Mouse (Mus musculus) kidney, embryonic 15.5 days (tissue): ENCODE data around the gene Asic4. TPM values are rescaled to one million over a fixed set of nuclear protein-coding genes. Genes with fewer than 3 reads are reported as not detected.

Experiments used
- ATAC-seq: fragments of 200-750 bp; cut with Nextera tagmentation; replicated peaks from 2 replicates; pipeline ENCODE4 v1.8.0; 2017; ENCODE audit warnings: moderate TSS enrichment; ENCODE audit not compliant: low FRiP score
- H3K27ac ChIP-seq: fragments of 300-500 bp; sonication (generic); 2 replicates; pipeline ENCODE4 v1.5.1; 2015; ENCODE audit warnings: mild to moderate bottlenecking, inconsistent platforms
- H3K27me3 ChIP-seq: fragments of 300-500 bp; sonication (generic); 2 replicates; pipeline ENCODE4 v1.6.1; 2015; ENCODE audit warnings: inconsistent platforms
- H3K36me3 ChIP-seq: fragments of 300-500 bp; sonication (generic); 2 replicates; pipeline ENCODE4 v1.6.1; 2015; ENCODE audit warnings: inconsistent platforms
- H3K4me1 ChIP-seq: fragments of 300-500 bp; sonication (generic); 2 replicates; pipeline ENCODE4 v1.6.1; 2015; ENCODE audit warnings: inconsistent platforms
- H3K4me2 ChIP-seq: fragments of 300-500 bp; sonication (generic); 2 replicates; pipeline ENCODE4 v1.6.1; 2015; ENCODE audit warnings: moderate library complexity, mild to moderate bottlenecking, inconsistent platforms
- H3K4me3 ChIP-seq: fragments of 300-500 bp; sonication (generic); replicated peaks from 2 replicates; pipeline ENCODE4 v1.5.1; 2015; ENCODE audit warnings: mild to moderate bottlenecking, inconsistent platforms
- H3K9ac ChIP-seq: fragments of 300-500 bp; sonication (generic); 2 replicates; pipeline ENCODE4 v1.6.1; 2015; ENCODE audit warnings: mild to moderate bottlenecking, inconsistent platforms
- H3K9me3 ChIP-seq: fragments of 300-500 bp; sonication (generic); replicated peaks from 2 replicates; pipeline ENCODE4 v1.6.1; 2016; ENCODE audit warnings: inconsistent platforms
- WGBS: fragments of 180-500 bp; shearing (Covaris S2); methylation state at CpG from one replicate; pipeline ENCODE4 v1.1.7; 2015; ENCODE audit warnings: mixed read lengths; 5-methylcytosine and 5-hydroxymethylcytosine counted together
- polyA plus RNA-seq: library from polyadenylated mRNA; unstranded; fragments of >200 nt; fragmentation: Nextera tagmentation; extraction: Ambion mirVana; gene quantifications from 2 replicates; pipeline ENCODE4 v1.2.1, GENCODE M21; 2015

Gene Asic4
- polyA plus RNA-seq: 1.5 and 2.1 TPM in 2 replicates

GRCm38 (mm10) chr1:75450314-75451005 is at the start of gene Asic4:
Gene Asic4 (plus strand): TSS chr1:75450436.
- H3K4me3 ChIP-seq: peak within 1 kb of the TSS; percentile 23
- under 1% methylated on average over 34 of the region's 35 CpGs for WGBS
- H3K36me3 ChIP-seq: no peaks in the 10 kb centered on the region
- no peak within 1 kb of the TSS; the same call in 1 of the 2 replicates for H3K27ac ChIP-seq
- peak within 1 kb of the TSS; percentile 34; the same call in 1 of the 2 replicates for H3K9ac ChIP-seq
- no peak for ATAC-seq
- H3K27me3 ChIP-seq: peaks cover 75% of the 10 kb centered on the region
- H3K4me2 ChIP-seq: peak within 1 kb of the TSS; percentile 62
- H3K4me1 ChIP-seq: peaks cover 91% of the 10 kb centered on the region
- H3K9me3 ChIP-seq: no peaks in the 10 kb centered on the region

- ATAC-seq: peak; percentile 17
- peak overlapping the region; percentile 38 for H3K9ac ChIP-seq
- H3K4me2 ChIP-seq: peak overlapping the region; percentile 62
- no peaks in the 10 kb centered on the region for H3K9me3 ChIP-seq
- peak overlapping the region; percentile 35 for H3K4me3 ChIP-seq
- H3K4me1 ChIP-seq: peaks cover 33% of the 10 kb centered on the region
- no peaks in the 10 kb centered on the region for H3K27me3 ChIP-seq
- H3K36me3 ChIP-seq: peaks cover 63% of the 10 kb centered on the region
- WGBS: 41% methylated on average over 6 of the region's 6 CpGs
- H3K27ac ChIP-seq: peak overlapping the region; percentile 93
Measured at GRCm38 (mm10) chr1:75400493-75401115, 49.6 kb upstream of the Asic4 start.

- no peaks in the 10 kb centered on the region for H3K27me3 ChIP-seq
- 93% methylated on average over 3 of the region's 3 CpGs for WGBS
- no peak overlapping the region for H3K4me2 ChIP-seq
- no peaks in the 10 kb centered on the region for H3K9me3 ChIP-seq
- H3K4me1 ChIP-seq: peaks cover 8% of the 10 kb centered on the region
- no peak overlapping the region for H3K27ac ChIP-seq
- peaks cover 77% of the 10 kb centered on the region for H3K36me3 ChIP-seq
- H3K4me3 ChIP-seq: no peak overlapping the region
- H3K9ac ChIP-seq: no peak overlapping the region
- no peak for ATAC-seq
Measured at GRCm38 (mm10) chr1:75405547-75405946, 44.7 kb upstream of the Asic4 start.

GRCm38 (mm10) chr1:75406173-75406572 is 44.1 kb upstream of the Asic4 start:
- Histone ChIP-seq H3K27me3 (no peaks in the 10 kb centered on the region), H3K36me3 (peaks cover 74% of the 10 kb centered on the region), H3K27ac (no peak overlapping the region), H3K4me3 (no peak overlapping the region), H3K4me2 (no peak overlapping the region), H3K9me3 (no peaks in the 10 kb centered on the region), H3K4me1 (peaks cover 1% of the 10 kb centered on the region; the same call in 1 of the 2 replicates), H3K9ac (no peak overlapping the region)
- WGBS: 93% methylated on average over 15 of the region's 15 CpGs
- ATAC-seq: no peak

- peaks cover 65% of the 10 kb centered on the region for H3K36me3 ChIP-seq
- no peak for ATAC-seq
- H3K27ac ChIP-seq: no peak overlapping the region
- H3K4me3 ChIP-seq: no peak overlapping the region
- no peak overlapping the region for H3K9ac ChIP-seq
- H3K9me3 ChIP-seq: no peaks in the 10 kb centered on the region
- H3K4me2 ChIP-seq: no peak overlapping the region
- H3K4me1 ChIP-seq: no peaks in the 10 kb centered on the region
- 87% methylated on average over 9 of the region's 9 CpGs for WGBS
- no peaks in the 10 kb centered on the region for H3K27me3 ChIP-seq
Measured at GRCm38 (mm10) chr1:75407056-75407455, 43.2 kb upstream of the Asic4 start.

GRCm38 (mm10) chr1:75408210-75408609 is 42.0 kb upstream of the Asic4 start:
- H3K4me2 ChIP-seq: no peak overlapping the region
- peaks cover 54% of the 10 kb centered on the region for H3K36me3 ChIP-seq
- H3K9me3 ChIP-seq: no peaks in the 10 kb centered on the region
- H3K27ac ChIP-seq: no peak overlapping the region
- WGBS: 80% methylated on average over 4 of the region's 4 CpGs
- no peak overlapping the region for H3K9ac ChIP-seq
- H3K4me1 ChIP-seq: no peaks in the 10 kb centered on the region
- ATAC-seq: no peak
- no peak overlapping the region for H3K4me3 ChIP-seq
- no peaks in the 10 kb centered on the region for H3K27me3 ChIP-seq

- H3K4me3 ChIP-seq: no peak overlapping the region
- no peak overlapping the region for H3K9ac ChIP-seq
- no peaks in the 10 kb centered on the region for H3K27me3 ChIP-seq
- H3K4me1 ChIP-seq: no peaks in the 10 kb centered on the region
- H3K4me2 ChIP-seq: no peak overlapping the region
- no peak for ATAC-seq
- WGBS: 84% methylated on average over 7 of the region's 7 CpGs
- H3K36me3 ChIP-seq: peaks cover 45% of the 10 kb centered on the region
- H3K9me3 ChIP-seq: no peaks in the 10 kb centered on the region
- no peak overlapping the region for H3K27ac ChIP-seq
Measured at GRCm38 (mm10) chr1:75409950-75410349, 40.3 kb upstream of the Asic4 start.

GRCm38 (mm10) chr1:75412196-75412595 is 38.0 kb upstream of the Asic4 start:
- Histone ChIP-seq H3K4me3 (no peak overlapping the region), H3K9ac (no peak overlapping the region), H3K27me3 (no peaks in the 10 kb centered on the region), H3K4me1 (no peaks in the 10 kb centered on the region), H3K9me3 (no peaks in the 10 kb centered on the region), H3K36me3 (peaks cover 42% of the 10 kb centered on the region), H3K4me2 (no peak overlapping the region), H3K27ac (no peak overlapping the region)
- 94% methylated on average over 3 of the region's 3 CpGs for WGBS
- ATAC-seq: no peak

- Histone ChIP-seq H3K9me3 (no peaks in the 10 kb centered on the region), H3K36me3 (peaks cover 46% of the 10 kb centered on the region), H3K27me3 (no peaks in the 10 kb centered on the region), H3K27ac (no peak overlapping the region), H3K4me3 (no peak overlapping the region), H3K4me1 (no peaks in the 10 kb centered on the region), H3K4me2 (no peak overlapping the region), H3K9ac (no peak overlapping the region)
- no peak for ATAC-seq
- 59% methylated on average over 3 of the region's 3 CpGs for WGBS
Measured at GRCm38 (mm10) chr1:75413749-75414148, 36.5 kb upstream of the Asic4 start.

- H3K9me3 ChIP-seq: no peaks in the 10 kb centered on the region
- peaks cover 29% of the 10 kb centered on the region for H3K36me3 ChIP-seq
- peak overlapping the region; percentile 70 for H3K4me2 ChIP-seq
- no peak overlapping the region for H3K27ac ChIP-seq
- WGBS: 24% methylated on average over 20 of the region's 20 CpGs
- H3K4me1 ChIP-seq: peaks cover 35% of the 10 kb centered on the region
- peak; percentile 22; the same call in 1 of the 2 replicates for ATAC-seq
- H3K4me3 ChIP-seq: peak overlapping the region; percentile 40
- H3K9ac ChIP-seq: no peak overlapping the region
- peaks cover 58% of the 10 kb centered on the region for H3K27me3 ChIP-seq
Measured at GRCm38 (mm10) chr1:75421794-75422193, 28.4 kb upstream of the Asic4 start.

GRCm38 (mm10) chr1:75422216-75422822 is 27.9 kb upstream of the Asic4 start:
- ATAC-seq: peak; percentile 12; the same call in 1 of the 2 replicates
- Histone ChIP-seq H3K4me3 (peak overlapping the region; percentile 40), H3K27me3 (peaks cover 58% of the 10 kb centered on the region), H3K36me3 (peaks cover 25% of the 10 kb centered on the region), H3K4me1 (peaks cover 37% of the 10 kb centered on the region), H3K9ac (peak overlapping the region; percentile 41; the same call in 1 of the 2 replicates), H3K4me2 (peak overlapping the region; percentile 70), H3K9me3 (no peaks in the 10 kb centered on the region), H3K27ac (no peak overlapping the region)
- 15% methylated on average over 32 of the region's 32 CpGs for WGBS
